Mouse (Mus musculus) limb, embryonic 11.5 days (tissue): ENCODE measurements around the gene Hmgcl. TPM values are rescaled to one million over a fixed set of nuclear protein-coding genes. Genes with fewer than 3 reads are reported as not detected.

ENCODE experiments used
- ATAC-seq: fragments of 200-750 bp; cut with Nextera tagmentation; 2 replicates; pipeline ENCODE4 v1.8.0; 2017; ENCODE audit warnings: low read depth; ENCODE audit not compliant: insufficient number of reproducible peaks, low FRiP score, low TSS enrichment
- DNase-seq: peaks from one replicate; pipeline ENCODE4 v3.0.0-alpha.2; 2015; ENCODE audit warnings: low spot score
- H3K27ac ChIP-seq: fragments of 300-500 bp; sonication (generic); replicated peaks from 2 replicates; pipeline ENCODE4 v1.5.1; 2014; ENCODE audit warnings: low read depth, mild to moderate bottlenecking, low read length
- H3K27me3 ChIP-seq: fragments of 300-500 bp; sonication (generic); 2 replicates; pipeline ENCODE4 v1.6.1; 2014; ENCODE audit warnings: mild to moderate bottlenecking, low read length, mixed read lengths; ENCODE audit not compliant: control insufficient read depth, insufficient read depth
- H3K36me3 ChIP-seq: fragments of 300-500 bp; sonication (generic); 2 replicates; pipeline ENCODE4 v1.6.1; 2014; ENCODE audit warnings: mild to moderate bottlenecking, low read length, moderate library complexity, mixed read lengths; ENCODE audit not compliant: control insufficient read depth, insufficient read depth
- H3K4me1 ChIP-seq: fragments of 300-500 bp; sonication (generic); 2 replicates; pipeline ENCODE4 v1.6.1; 2014; ENCODE audit warnings: low read length, mixed read lengths; ENCODE audit not compliant: control insufficient read depth, insufficient read depth
- H3K4me2 ChIP-seq: fragments of 300-500 bp; sonication (generic); 2 replicates; pipeline ENCODE4 v1.6.1; 2014; ENCODE audit warnings: low read depth, mild to moderate bottlenecking, moderate library complexity; ENCODE audit not compliant: severe bottlenecking
- H3K4me3 ChIP-seq: fragments of 300-500 bp; sonication (generic); 2 replicates; pipeline ENCODE4 v1.5.1; 2014; ENCODE audit warnings: low read depth, low read length
- H3K9ac ChIP-seq: fragments of 300-500 bp; sonication (generic); 2 replicates; pipeline ENCODE4 v1.6.1; 2014; ENCODE audit warnings: mild to moderate bottlenecking, low read length
- H3K9me3 ChIP-seq: fragments of 300-500 bp; sonication (generic); 2 replicates; pipeline ENCODE4 v1.6.1; 2016; ENCODE audit warnings: low read length; ENCODE audit not compliant: control insufficient read depth
- WGBS: fragments of 180-500 bp; shearing (Covaris S2); extraction: QIAGEN DNeasy Blood & Tissue Kit; methylation state at CpG from one replicate; pipeline ENCODE4 v1.1.7; 2014; 5-methylcytosine and 5-hydroxymethylcytosine counted together
- polyA plus RNA-seq: library from polyadenylated mRNA; unstranded; fragments of >200 nt; fragmentation: Nextera tagmentation; extraction: Ambion mirVana; gene quantifications from 2 replicates; pipeline ENCODE4 v1.2.1, GENCODE M21; 2014

Gene Hmgcl
- polyA plus RNA-seq, 1 experiment from 2014 or later: 79.7 TPM

DNA sequence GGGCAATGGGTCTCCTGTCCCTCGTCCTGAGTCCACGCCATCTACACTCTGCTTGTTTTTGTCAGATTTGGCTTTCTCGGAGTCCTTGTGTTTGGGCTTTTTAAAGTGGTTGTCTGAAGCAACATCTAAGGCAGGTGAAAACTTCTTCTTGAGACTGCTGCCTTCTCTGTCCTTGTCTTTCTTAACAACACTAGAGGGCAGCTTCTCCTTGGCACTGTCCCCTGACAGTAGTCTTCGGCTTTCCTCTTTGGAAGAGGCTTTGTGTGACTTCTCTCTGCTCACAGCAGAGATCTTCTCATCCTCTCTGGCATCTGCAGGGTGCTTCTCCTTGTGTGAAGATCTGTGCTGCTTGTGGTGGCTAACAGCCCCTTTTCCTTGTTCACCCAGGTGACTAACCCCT, 64.3 kb downstream of the Hmgcl start:
- ATAC-seq: no peak
- no peak overlapping the region for H3K4me3 ChIP-seq
- peaks cover 35% of the 10 kb centered on the region for H3K36me3 ChIP-seq
- H3K27ac ChIP-seq: no peak overlapping the region
- no peak for DNase-seq
- no peaks in the 10 kb centered on the region for H3K9me3 ChIP-seq
- no peak overlapping the region for H3K4me2 ChIP-seq
- no peak overlapping the region for H3K9ac ChIP-seq
- H3K4me1 ChIP-seq: no peaks in the 10 kb centered on the region
- 98% methylated on average over 4 of the region's 4 CpGs for WGBS
- H3K27me3 ChIP-seq: no peaks in the 10 kb centered on the region

Other genes starting within 250 kb of the Hmgcl start
- not detected in 2 replicates for gene Il22ra1, start 218.3 kb upstream of the Hmgcl start, polyA plus RNA-seq
- 0.05 and 0.10 TPM in 2 replicates for gene Myom3, start 186.7 kb upstream of the Hmgcl start, polyA plus RNA-seq
- gene Srsf10, start 90.7 kb upstream of the Hmgcl start, polyA plus RNA-seq: 435 and 442 TPM in 2 replicates
- gene Pnrc2, start 72.6 kb upstream of the Hmgcl start, polyA plus RNA-seq: 232 and 234 TPM in 2 replicates
- gene Cnr2, start 51.1 kb upstream of the Hmgcl start, polyA plus RNA-seq: 0.23 and 0.51 TPM in 2 replicates
- 40.1 and 40.8 TPM in 2 replicates for gene Fuca1, start 25.7 kb upstream of the Hmgcl start, polyA plus RNA-seq
- gene Gale, start 17.3 kb downstream of the Hmgcl start, polyA plus RNA-seq: 28.7 and 28.8 TPM in 2 replicates
- gene Lypla2, start 26.2 kb downstream of the Hmgcl start, polyA plus RNA-seq: 139 TPM in 2 replicates
- 68.3 and 71.3 TPM in 2 replicates for gene Pithd1, start 40.8 kb downstream of the Hmgcl start, polyA plus RNA-seq
- 45.8 and 47.3 TPM in 2 replicates for gene Eloa, start 75.3 kb downstream of the Hmgcl start, polyA plus RNA-seq
- 529 and 535 TPM in 2 replicates for gene Rpl11, start 107.0 kb downstream of the Hmgcl start, polyA plus RNA-seq
- 534 and 581 TPM in 2 replicates for gene Id3, start 197.0 kb downstream of the Hmgcl start, polyA plus RNA-seq
- gene E2f2, start 225.9 kb downstream of the Hmgcl start, polyA plus RNA-seq: 4.7 and 5.7 TPM in 2 replicates